12 mouse cellular contexts compared by ENCODE assay signal in the genomic region with DNA sequence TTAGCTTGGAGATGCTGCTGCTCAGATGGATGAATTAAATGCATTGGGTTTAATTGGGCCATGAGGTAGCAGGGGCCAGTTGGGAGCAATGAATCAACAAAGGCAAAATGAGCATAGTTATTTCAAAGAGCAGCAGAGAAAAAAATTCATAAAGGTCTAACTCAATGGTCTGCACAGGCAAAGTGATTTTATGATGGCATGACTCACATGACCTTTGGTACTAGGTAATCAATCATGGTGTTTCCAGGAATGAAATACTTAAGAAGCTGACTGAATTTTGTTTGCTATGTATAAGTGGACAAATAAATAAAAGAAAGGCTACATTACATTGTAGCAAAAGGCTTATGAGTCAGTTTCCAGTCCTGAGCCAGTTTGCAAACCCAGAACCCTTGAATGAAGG.
"Had no signal": no experiment of that assay in that cellular context is flagged by ENCODE, and none has a peak within 500 bp of the region (broad histone marks: within the 10 kb centered on the region; RNA-seq: fewer than 3 reads in every experiment).

No protein-coding gene starts in this region.

- DNase-seq: liver, postnatal 0 days; lung, adult 2 months; lung, postnatal 14 days; lung, postnatal 36 days; retina, postnatal 1 day; right cerebral cortex, adult 18-20 months; right cerebral cortex, postnatal 25 days; right cerebral cortex, postnatal 4 days; spleen, adult 18-20 months; thymus, adult 18-20 months; thymus, postnatal 14 days; thymus, postnatal 36 days had no signal
